ENCODE assay signal across 10 mouse cellular contexts in the genomic region with DNA sequence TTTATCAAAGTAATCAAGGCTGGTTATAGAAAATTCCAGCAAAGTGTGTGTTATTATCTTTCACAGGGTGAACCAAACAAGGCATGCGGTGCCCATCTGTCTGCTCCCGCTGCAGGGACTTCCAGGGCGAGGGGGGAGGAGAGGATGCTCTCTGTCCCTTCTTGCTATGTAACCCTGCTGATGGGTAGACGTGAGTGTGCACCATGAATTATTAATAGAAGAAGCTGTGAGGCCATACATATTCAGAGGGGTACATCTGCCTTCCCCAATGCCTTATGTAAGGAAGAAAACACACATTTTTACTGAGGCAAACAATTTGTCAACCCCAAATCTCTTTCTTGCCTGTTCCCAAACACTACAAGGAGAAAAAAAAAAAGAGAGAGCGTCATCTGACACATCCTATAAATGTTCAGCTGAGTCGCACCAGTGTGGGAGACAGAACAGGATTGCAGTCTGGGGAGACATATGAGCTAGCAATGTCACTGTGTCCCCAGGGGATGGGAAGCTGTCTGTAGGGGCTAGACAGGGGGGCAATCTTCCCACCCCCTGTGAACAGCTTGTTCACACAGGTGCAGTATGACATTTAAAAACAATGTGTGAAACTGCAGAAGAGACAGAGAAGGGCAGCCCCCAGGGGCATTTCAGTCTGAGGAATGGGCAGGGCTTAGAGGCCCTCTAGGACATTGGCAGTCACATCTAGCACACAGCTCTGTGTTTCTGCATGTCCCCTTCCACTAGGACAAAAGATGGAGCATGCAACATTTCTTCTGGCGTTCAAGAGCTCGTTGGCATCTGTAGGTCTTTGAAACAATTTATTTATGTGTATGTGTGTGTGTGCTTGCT. TPM values are rescaled to one million over a fixed set of nuclear protein-coding genes. Genes with fewer than 3 reads are reported as not detected.
DNase-seq lines count a peak whose midpoint lies in the region; ATAC-seq lines count a peak whose summit lies in the region.
"Had no signal": no experiment of that assay in that cellular context is flagged by ENCODE, and none has a peak within 500 bp of the region (broad histone marks: within the 10 kb centered on the region; RNA-seq: fewer than 3 reads in every experiment).

No protein-coding gene starts in this region.

- H3K27me3 ChIP-seq in forebrain, embryonic 12.5 days = no peaks in the 10 kb centered on the region
- H3K27me3 ChIP-seq in midbrain, embryonic 16.5 days (ENCODE audit: control insufficient read depth, insufficient read depth, low read depth, low read length) = no peaks in the 10 kb centered on the region
- H3K27me3 ChIP-seq in limb, embryonic 10.5 days (ENCODE audit: low read depth, poor library complexity, severe bottlenecking) = no peaks in the 10 kb centered on the region
- H3K27me3 ChIP-seq: limb, embryonic 12.5 days had no signal

- H3K36me3 ChIP-seq in forebrain, embryonic 12.5 days (replicated peaks) = no peaks in the 10 kb centered on the region
- no peaks in the 10 kb centered on the region for H3K36me3 ChIP-seq in midbrain, embryonic 16.5 days (ENCODE audit: control insufficient read depth, insufficient read depth, low read length)
- H3K36me3 ChIP-seq in limb, embryonic 10.5 days = no peaks in the 10 kb centered on the region
- H3K36me3 ChIP-seq: G1E; limb, embryonic 12.5 days had no signal

- WGBS in forebrain, embryonic 12.5 days = 60% methylated on average over 8 of the region's 8 CpGs
- WGBS in midbrain, embryonic 16.5 days = 28% methylated on average over 8 of the region's 8 CpGs
- 75% methylated on average over 8 of the region's 8 CpGs for WGBS in limb, embryonic 10.5 days

- peaks cover 6% of the 10 kb centered on the region; the same call in 1 of the 2 replicates for H3K4me1 ChIP-seq in forebrain, embryonic 12.5 days
- H3K4me1 ChIP-seq in midbrain, embryonic 16.5 days (ENCODE audit: control insufficient read depth, insufficient read depth, low read length) = peaks cover 10% of the 10 kb centered on the region
- no peaks in the 10 kb centered on the region for H3K4me1 ChIP-seq in limb, embryonic 10.5 days
- H3K4me1 ChIP-seq: limb, embryonic 12.5 days had no signal

- H3K4me2 ChIP-seq in forebrain, embryonic 12.5 days = no peak overlapping the region
- no peak overlapping the region for H3K4me2 ChIP-seq in midbrain, embryonic 16.5 days (ENCODE audit: low read length)
- H3K4me2 ChIP-seq: limb, embryonic 12.5 days had no signal

- no peaks in the 10 kb centered on the region for H3K9me3 ChIP-seq in forebrain, embryonic 12.5 days
- H3K9me3 ChIP-seq in midbrain, embryonic 16.5 days (replicated peaks; ENCODE audit: control insufficient read depth, low read length, poor library complexity, severe bottlenecking) = no peaks in the 10 kb centered on the region
- no peaks in the 10 kb centered on the region for H3K9me3 ChIP-seq in limb, embryonic 10.5 days (replicated peaks)
- H3K9me3 ChIP-seq: G1E; limb, embryonic 12.5 days had no signal

- H3K27ac ChIP-seq in forebrain, embryonic 12.5 days = peak overlapping the region; percentile 73
- H3K27ac ChIP-seq in midbrain, embryonic 16.5 days (ENCODE audit: low read length) = peak overlapping the region; percentile 70
- H3K27ac ChIP-seq in limb, embryonic 10.5 days = no peak overlapping the region
- H3K27ac ChIP-seq: limb, embryonic 12.5 days had no signal

- peak; percentile 13 for DNase-seq in cerebellum, adult 11 months
- peak; percentile 40 to 46 for DNase-seq in layer of hippocampus, adult 8-10 months (ENCODE audit: low spot score in 2 of 2)
- DNase-seq in limb, embryonic 10.5 days (ENCODE audit: low spot score) = no peak
- DNase-seq in kidney, adult 8-10 months = no peak
- DNase-seq in thymus, postnatal 36 days = no peak
- DNase-seq in ovary, postnatal 36 days (ENCODE audit: low spot score) = no peak

- ATAC-seq in forebrain, embryonic 12.5 days (ENCODE audit: low FRiP score) = peak; percentile 69
- peak; percentile 94 for ATAC-seq in midbrain, embryonic 16.5 days

- no peak overlapping the region for H3K4me3 ChIP-seq in forebrain, embryonic 12.5 days (replicated peaks)
- H3K4me3 ChIP-seq in midbrain, embryonic 16.5 days (ENCODE audit: low read depth, low read length) = no peak overlapping the region
- no peak overlapping the region for H3K4me3 ChIP-seq in limb, embryonic 10.5 days
- H3K4me3 ChIP-seq: limb, embryonic 12.5 days had no signal

- no peak overlapping the region for H3K9ac ChIP-seq in forebrain, embryonic 12.5 days
- H3K9ac ChIP-seq in midbrain, embryonic 16.5 days (ENCODE audit: low read depth, low read length) = no peak overlapping the region
- H3K9ac ChIP-seq: limb, embryonic 12.5 days had no signal

RNA-seq across cellular contexts. Expression of a gene that starts 31.5 kb away (rescaled TPM):
- 0.19 and 0.22 TPM in 2 replicates for polyA plus RNA-seq in forebrain, embryonic 12.5 days (2016; fragmentation: Nextera tagmentation; extraction: Ambion mirVana)
- 10 to 100 TPM in 1 of 4 experiments, 1 to 10 TPM in 3; 7.5 to 10.2 (median 8.7) TPM for total RNA-seq in layer of hippocampus, adult 8-10 months (2022)
- 2.0 and 2.4 TPM in 2 replicates for polyA plus RNA-seq in midbrain, embryonic 16.5 days (2015; fragmentation: Nextera tagmentation; extraction: Ambion mirVana)
- polyA plus RNA-seq in limb, embryonic 10.5 days (2016; fragmentation: Nextera tagmentation; extraction: Ambion mirVana) = not detected in 2 replicates
- polyA plus RNA-seq: G1E; limb, embryonic 12.5 days had no signal

Comparison
In these comparisons a context has a peak if more than half of its experiments do, and no peak if none do; other contexts are left out.
1. DNase-seq: peak in cerebellum, adult 11 months (single experiment) and layer of hippocampus, adult 8-10 months (2 of 2); none in limb, embryonic 10.5 days (single experiment), kidney, adult 8-10 months (0 of 2), thymus, postnatal 36 days (0 of 2) and ovary, postnatal 36 days (single experiment).